22 mouse cellular contexts compared by ENCODE assay signal in genomic region chr6:4436439-4436838, GRCm38 (mm10).
DNase-seq lines count a peak whose midpoint lies in the region; ATAC-seq lines count a peak whose summit lies in the region.
"Had no signal": no experiment of that assay in that cellular context is flagged by ENCODE, and none has a peak within 500 bp of the region (broad histone marks: within the 10 kb centered on the region; RNA-seq: fewer than 3 reads in every experiment).

No protein-coding gene starts in this region.

- H3K4me3 ChIP-seq in heart, embryonic 15.5 days = no peak overlapping the region
- H3K4me3 ChIP-seq in midbrain, embryonic 11.5 days (ENCODE audit: low read depth, low read length) = no peak overlapping the region
- no peak overlapping the region for H3K4me3 ChIP-seq in midbrain, embryonic 15.5 days
- H3K4me3 ChIP-seq in embryonic facial prominence, embryonic 14.5 days (ENCODE audit: low read depth, low read length) = no peak overlapping the region
- H3K4me3 ChIP-seq: forebrain, embryonic 15.5 days; heart, embryonic 10.5 days; lung, embryonic 15.5 days; neural tube, embryonic 15.5 days had no signal

- no peaks in the 10 kb centered on the region for H3K27me3 ChIP-seq in heart, embryonic 15.5 days
- no peaks in the 10 kb centered on the region for H3K27me3 ChIP-seq in midbrain, embryonic 11.5 days (ENCODE audit: control insufficient read depth, insufficient read depth, low read length)
- H3K27me3 ChIP-seq in midbrain, embryonic 15.5 days (replicated peaks) = no peaks in the 10 kb centered on the region
- H3K27me3 ChIP-seq in embryonic facial prominence, embryonic 14.5 days (replicated peaks; ENCODE audit: control insufficient read depth, insufficient read depth, low read length) = no peaks in the 10 kb centered on the region
- H3K27me3 ChIP-seq: forebrain, embryonic 15.5 days; lung, embryonic 15.5 days; neural tube, embryonic 15.5 days had no signal

- no peak for ATAC-seq in heart, embryonic 15.5 days (replicated peaks; ENCODE audit: insufficient number of reproducible peaks, insufficient read depth, low FRiP score, low read depth)
- ATAC-seq in midbrain, embryonic 11.5 days (ENCODE audit: low FRiP score) = no peak
- ATAC-seq in midbrain, embryonic 15.5 days (replicated peaks) = no peak
- peak; percentile 76 for ATAC-seq in embryonic facial prominence, embryonic 14.5 days (ENCODE audit: low read depth)
- ATAC-seq: forebrain, embryonic 15.5 days had no signal

- no peaks in the 10 kb centered on the region for H3K36me3 ChIP-seq in heart, embryonic 15.5 days
- no peaks in the 10 kb centered on the region for H3K36me3 ChIP-seq in midbrain, embryonic 11.5 days (ENCODE audit: control insufficient read depth, insufficient read depth, low read length)
- H3K36me3 ChIP-seq in midbrain, embryonic 15.5 days (replicated peaks) = no peaks in the 10 kb centered on the region
- H3K36me3 ChIP-seq in embryonic facial prominence, embryonic 14.5 days (ENCODE audit: control insufficient read depth, insufficient read depth, low read length) = no peaks in the 10 kb centered on the region
- H3K36me3 ChIP-seq: forebrain, embryonic 15.5 days; heart, embryonic 10.5 days; lung, embryonic 15.5 days; neural tube, embryonic 15.5 days had no signal

- intact Hi-C loops in heart, postnatal 36 days (cut with DNase I) = no loop called here

- no peak overlapping the region for H3K9ac ChIP-seq in heart, embryonic 15.5 days
- no peak overlapping the region for H3K9ac ChIP-seq in midbrain, embryonic 11.5 days (ENCODE audit: low read length)
- H3K9ac ChIP-seq in midbrain, embryonic 15.5 days = no peak overlapping the region
- no peak overlapping the region for H3K9ac ChIP-seq in embryonic facial prominence, embryonic 14.5 days (ENCODE audit: low read depth, low read length)
- H3K9ac ChIP-seq: forebrain, embryonic 15.5 days; liver, embryonic 14.5 days; lung, embryonic 15.5 days; neural tube, embryonic 15.5 days had no signal

- no peak for DNase-seq in heart, postnatal 36 days
- DNase-seq in midbrain, embryonic 11.5 days (ENCODE audit: low spot score, missing footprints) = peak; percentile 45
- DNase-seq in embryonic facial prominence, embryonic 14.5 days (ENCODE audit: low spot score) = peak; percentile 82
- peak; percentile 39 for DNase-seq in skeletal muscle tissue, adult 2 months (ENCODE audit: low read depth, low spot score)
- DNase-seq in urinary bladder, postnatal 4 days (ENCODE audit: low spot score in 2 of 2) = no peak
- DNase-seq: adrenal gland, postnatal 14 days; cerebellum, adult 9-11 months; kidney, adult 11 months; kidney, postnatal 14 days; left cerebral cortex, postnatal 4 days; lung, postnatal 4 days; right cerebral cortex, adult 18-20 months; right cerebral cortex, postnatal 4 days; thymus, adult 2 months; thymus, postnatal 4 days had no signal

- no peaks in the 10 kb centered on the region for H3K4me1 ChIP-seq in heart, embryonic 15.5 days (replicated peaks)
- no peaks in the 10 kb centered on the region for H3K4me1 ChIP-seq in midbrain, embryonic 11.5 days (ENCODE audit: control insufficient read depth, insufficient read depth, low read length)
- H3K4me1 ChIP-seq in midbrain, embryonic 15.5 days = no peaks in the 10 kb centered on the region
- H3K4me1 ChIP-seq in embryonic facial prominence, embryonic 14.5 days (ENCODE audit: control insufficient read depth, insufficient read depth, low read length) = peaks cover 19% of the 10 kb centered on the region; the same call in 1 of the 2 replicates
- H3K4me1 ChIP-seq: heart, embryonic 10.5 days; neural tube, embryonic 15.5 days had no signal

- no peaks in the 10 kb centered on the region for H3K9me3 ChIP-seq in heart, embryonic 15.5 days (replicated peaks)
- no peaks in the 10 kb centered on the region for H3K9me3 ChIP-seq in midbrain, embryonic 11.5 days (ENCODE audit: control insufficient read depth, low read length)
- H3K9me3 ChIP-seq in midbrain, embryonic 15.5 days = no peaks in the 10 kb centered on the region
- no peaks in the 10 kb centered on the region for H3K9me3 ChIP-seq in embryonic facial prominence, embryonic 14.5 days (ENCODE audit: control insufficient read depth, low read length)
- H3K9me3 ChIP-seq: forebrain, embryonic 15.5 days; heart, embryonic 10.5 days; lung, embryonic 15.5 days; neural tube, embryonic 15.5 days had no signal

- H3K27ac ChIP-seq in heart, embryonic 15.5 days = 0 out of 2 replicates have a peak overlapping the region, but pooled peaks have one; percentile 2
- no peak overlapping the region for H3K27ac ChIP-seq in midbrain, embryonic 11.5 days (ENCODE audit: low read depth, low read length)
- no peak overlapping the region for H3K27ac ChIP-seq in midbrain, embryonic 15.5 days
- H3K27ac ChIP-seq in embryonic facial prominence, embryonic 14.5 days (replicated peaks; ENCODE audit: low read depth, low read length) = peak overlapping the region; percentile 68
- H3K27ac ChIP-seq: forebrain, embryonic 15.5 days; heart, embryonic 10.5 days; liver, embryonic 14.5 days; lung, embryonic 15.5 days; neural tube, embryonic 15.5 days had no signal

- WGBS in heart, embryonic 15.5 days = 52% methylated on average over 4 of the region's 4 CpGs
- WGBS in midbrain, embryonic 11.5 days = 77% methylated on average over 4 of the region's 4 CpGs
- 81% methylated on average over 4 of the region's 4 CpGs for WGBS in midbrain, embryonic 15.5 days
- 31% methylated on average over 4 of the region's 4 CpGs for WGBS in embryonic facial prominence, embryonic 14.5 days

- no peak overlapping the region for H3K4me2 ChIP-seq in heart, embryonic 15.5 days
- H3K4me2 ChIP-seq in midbrain, embryonic 11.5 days = no peak overlapping the region
- no peak overlapping the region for H3K4me2 ChIP-seq in midbrain, embryonic 15.5 days
- H3K4me2 ChIP-seq in embryonic facial prominence, embryonic 14.5 days (ENCODE audit: low read depth, low read length) = no peak overlapping the region
- H3K4me2 ChIP-seq: forebrain, embryonic 15.5 days; lung, embryonic 15.5 days; neural tube, embryonic 15.5 days had no signal

Comparison
In these comparisons a context has a peak if more than half of its experiments do, and no peak if none do; other contexts are left out.
1. H3K27ac ChIP-seq: peak in heart, embryonic 15.5 days (single experiment) and embryonic facial prominence, embryonic 14.5 days (single experiment); none in midbrain, embryonic 11.5 days (single experiment) and midbrain, embryonic 15.5 days (single experiment).
2. DNase-seq: peak in midbrain, embryonic 11.5 days (single experiment), embryonic facial prominence, embryonic 14.5 days (single experiment) and skeletal muscle tissue, adult 2 months (single experiment); none in heart, postnatal 36 days (0 of 2) and urinary bladder, postnatal 4 days (0 of 2).